Mouse (Mus musculus): ENCODE results near the gene Jak3. TPM values are rescaled to one million over a fixed set of nuclear protein-coding genes. Genes with fewer than 3 reads are reported as not detected.

The Jak3 gene
- total RNA-seq (2017), result 19.0 and 25.7 TPM in 2 replicates

- peak; percentile 33 for ATAC-seq (ENCODE audit: extremely low read depth, insufficient number of reproducible peaks, low FRiP score, poor library complexity, severe bottlenecking)
Observed at GRCm38 (mm10) chr8:71676020-71676741, at the start of gene Jak3. TSS of gene Jak3 (plus strand) at chr8:71676296.

- no peak for ATAC-seq (ENCODE audit: extremely low read depth, insufficient number of reproducible peaks, low FRiP score, poor library complexity, severe bottlenecking)
Observed at GRCm38 (mm10) chr8:71626753-71627152, 49.3 kb upstream of the Jak3 start.

GRCm38 (mm10) chr8:71627265-71628099, 48.6 kb upstream of the Jak3 start:
- ATAC-seq (ENCODE audit: extremely low read depth, insufficient number of reproducible peaks, low FRiP score, poor library complexity, severe bottlenecking), result no peak

- no peak for ATAC-seq (ENCODE audit: extremely low read depth, insufficient number of reproducible peaks, low FRiP score, poor library complexity, severe bottlenecking)
Observed at GRCm38 (mm10) chr8:71628396-71629095, 47.5 kb upstream of the Jak3 start.

GRCm38 (mm10) chr8:71629096-71629697, 46.9 kb upstream of the Jak3 start:
- ATAC-seq (ENCODE audit: extremely low read depth, insufficient number of reproducible peaks, low FRiP score, poor library complexity, severe bottlenecking), result peak; percentile 61

GRCm38 (mm10) chr8:71629781-71630212, 46.3 kb upstream of the Jak3 start:
- ATAC-seq (ENCODE audit: extremely low read depth, insufficient number of reproducible peaks, low FRiP score, poor library complexity, severe bottlenecking), result no peak

GRCm38 (mm10) chr8:71630761-71631160, 45.3 kb upstream of the Jak3 start:
- ATAC-seq (ENCODE audit: extremely low read depth, insufficient number of reproducible peaks, low FRiP score, poor library complexity, severe bottlenecking), result no peak

- ATAC-seq (ENCODE audit: extremely low read depth, insufficient number of reproducible peaks, low FRiP score, poor library complexity, severe bottlenecking), result no peak
Observed at GRCm38 (mm10) chr8:71631897-71632296, 44.2 kb upstream of the Jak3 start.

GRCm38 (mm10) chr8:71633164-71633563, 42.9 kb upstream of the Jak3 start:
- 0 out of 2 replicates have a peak, but pooled peaks have one; percentile 25 for ATAC-seq (ENCODE audit: extremely low read depth, insufficient number of reproducible peaks, low FRiP score, poor library complexity, severe bottlenecking)

GRCm38 (mm10) chr8:71633981-71634667, 42.0 kb upstream of the Jak3 start:
- peak; percentile 36; the same call in 1 of the 2 replicates for ATAC-seq (ENCODE audit: extremely low read depth, insufficient number of reproducible peaks, low FRiP score, poor library complexity, severe bottlenecking)

- ATAC-seq (ENCODE audit: extremely low read depth, insufficient number of reproducible peaks, low FRiP score, poor library complexity, severe bottlenecking), result no peak
Observed at GRCm38 (mm10) chr8:71637149-71638095, 38.7 kb upstream of the Jak3 start.

- ATAC-seq (ENCODE audit: extremely low read depth, insufficient number of reproducible peaks, low FRiP score, poor library complexity, severe bottlenecking), result no peak
Observed at GRCm38 (mm10) chr8:71638321-71638720, 37.8 kb upstream of the Jak3 start.

- ATAC-seq (ENCODE audit: extremely low read depth, insufficient number of reproducible peaks, low FRiP score, poor library complexity, severe bottlenecking), result no peak
Observed at GRCm38 (mm10) chr8:71639318-71639717, 36.8 kb upstream of the Jak3 start.

- ATAC-seq (ENCODE audit: extremely low read depth, insufficient number of reproducible peaks, low FRiP score, poor library complexity, severe bottlenecking), result no peak
Observed at GRCm38 (mm10) chr8:71645510-71645909, 30.6 kb upstream of the Jak3 start.

GRCm38 (mm10) chr8:71654600-71654999, 21.5 kb upstream of the Jak3 start:
- 0 out of 2 replicates have a peak, but pooled peaks have one; percentile 2 for ATAC-seq (ENCODE audit: extremely low read depth, insufficient number of reproducible peaks, low FRiP score, poor library complexity, severe bottlenecking)

GRCm38 (mm10) chr8:71657816-71658215, 18.3 kb upstream of the Jak3 start:
- no peak for ATAC-seq (ENCODE audit: extremely low read depth, insufficient number of reproducible peaks, low FRiP score, poor library complexity, severe bottlenecking)

GRCm38 (mm10) chr8:71658515-71659049, 17.5 kb upstream of the Jak3 start:
- ATAC-seq (ENCODE audit: extremely low read depth, insufficient number of reproducible peaks, low FRiP score, poor library complexity, severe bottlenecking), result no peak
